Mouse (Mus musculus) kidney, adult 18-20 months (tissue): Measurements from ENCODE around the gene Smok3c.
A peak's percentile ranks its signal among the peaks of the same experiment; 100 is the strongest.
"Not testable (repeated sequence)": the region's sequence is repeated elsewhere in the genome, so short reads cannot be mapped to it uniquely, and the experiment has no call there.

Experiments
- DNase-seq: peaks from one replicate; pipeline ENCODE4 v3.0.0; 2021

The Smok3c gene

GRCm38 (mm10) chr5:138052894-138053293 lies at the start of gene Smok3c:
Gene Smok3c (plus strand): TSS chr5:138053194.
- not testable (repeated sequence) for DNase-seq

GRCm38 (mm10) chr5:138009437-138009836 lies 43.6 kb upstream of the Smok3c start:
- no peak for DNase-seq

- no peak for DNase-seq
Measured at GRCm38 (mm10) chr5:138012382-138012781, 40.6 kb upstream of the Smok3c start.

GRCm38 (mm10) chr5:138016530-138016929 lies 36.5 kb upstream of the Smok3c start:
- no peak for DNase-seq

- DNase-seq, result no peak
Measured at GRCm38 (mm10) chr5:138016997-138017396, 36.0 kb upstream of the Smok3c start.

GRCm38 (mm10) chr5:138019577-138019976 lies 33.4 kb upstream of the Smok3c start:
- not testable (repeated sequence) for DNase-seq

GRCm38 (mm10) chr5:138020961-138021479 lies 32.0 kb upstream of the Smok3c start, which contains the start of the genes Smok3a and Smok3b:
Gene Smok3a (plus strand): TSS chr5:138021261.
Gene Smok3b (plus strand): TSS chr5:138021429.
- DNase-seq, result not testable (repeated sequence)

- DNase-seq, result no peak
Measured at GRCm38 (mm10) chr5:138073803-138074202, 20.8 kb downstream of the Smok3c start.

- DNase-seq, result no peak
Measured at GRCm38 (mm10) chr5:138075684-138076083, 22.7 kb downstream of the Smok3c start.

GRCm38 (mm10) chr5:138076148-138076547 lies 23.2 kb downstream of the Smok3c start:
- no peak for DNase-seq

- DNase-seq, result no peak
Measured at GRCm38 (mm10) chr5:138080456-138080855, 27.5 kb downstream of the Smok3c start.

GRCm38 (mm10) chr5:138081446-138081845 lies 28.5 kb downstream of the Smok3c start:
- no peak for DNase-seq

- no peak for DNase-seq
Measured at GRCm38 (mm10) chr5:138083318-138083900, 30.4 kb downstream of the Smok3c start.

GRCm38 (mm10) chr5:138083936-138084335 lies 30.9 kb downstream of the Smok3c start:
- no peak for DNase-seq

- DNase-seq, result no peak
Measured at GRCm38 (mm10) chr5:138084507-138084906, 31.5 kb downstream of the Smok3c start.

- DNase-seq, result peak; percentile 80
Measured at GRCm38 (mm10) chr5:138084996-138085395, 32.0 kb downstream of the Smok3c start, which contains the start of gene Zkscan1. Gene Zkscan1 (plus strand): TSS chr5:138085084.

- peak; percentile 49 for DNase-seq
Measured at GRCm38 (mm10) chr5:138085421-138085911, 32.5 kb downstream of the Smok3c start.

- no peak for DNase-seq
Measured at GRCm38 (mm10) chr5:138086842-138087241, 33.8 kb downstream of the Smok3c start.

- peak; percentile 54 for DNase-seq
Measured at GRCm38 (mm10) chr5:138088366-138088765, 35.4 kb downstream of the Smok3c start.

GRCm38 (mm10) chr5:138089108-138089551 lies 36.1 kb downstream of the Smok3c start:
- DNase-seq, result peak; percentile 74

- DNase-seq, result no peak
Measured at GRCm38 (mm10) chr5:138090271-138090670, 37.3 kb downstream of the Smok3c start.

GRCm38 (mm10) chr5:138090737-138091136 lies 37.7 kb downstream of the Smok3c start:
- DNase-seq, result no peak

- DNase-seq, result no peak
Measured at GRCm38 (mm10) chr5:138092771-138093170, 39.8 kb downstream of the Smok3c start.

GRCm38 (mm10) chr5:138094474-138094873 lies 41.5 kb downstream of the Smok3c start:
- no peak for DNase-seq
